Mouse (Mus musculus) thymus, adult 2 months (tissue): ENCODE measurements around the gene Hamp. TPM values are rescaled to one million over a fixed set of nuclear protein-coding genes. Genes with fewer than 3 reads are reported as not detected.

Source experiments
- DNase-seq: peaks from one replicate; pipeline ENCODE4 v3.0.0; 2021
- H3K27ac ChIP-seq: fragments of 200-500 bp; 2 replicates; pipeline ENCODE4 v1.5.1; 2012; ENCODE audit warnings: low read length, control low read depth; ENCODE audit not compliant: control insufficient read depth, insufficient read depth
- H3K27me3 ChIP-seq: fragments of 200-500 bp; 2 replicates; pipeline ENCODE4 v1.6.1; 2012; ENCODE audit warnings: mild to moderate bottlenecking, low read length, moderate library complexity, mixed read lengths; ENCODE audit not compliant: control insufficient read depth, insufficient read depth
- H3K36me3 ChIP-seq: fragments of 200-500 bp; 2 replicates; pipeline ENCODE4 v1.6.1; 2012; ENCODE audit warnings: mild to moderate bottlenecking, low read length, moderate library complexity; ENCODE audit not compliant: control insufficient read depth, insufficient read depth
- H3K4me1 ChIP-seq: fragments of 200-500 bp; replicated peaks from 2 replicates; pipeline ENCODE4 v1.6.1; 2012; ENCODE audit warnings: low read length; ENCODE audit not compliant: control insufficient read depth, insufficient read depth
- H3K4me3 ChIP-seq: fragments of 200-500 bp; 2 replicates; pipeline ENCODE4 v1.5.1; 2012; ENCODE audit warnings: mild to moderate bottlenecking, low read length, control low read depth, moderate library complexity; ENCODE audit not compliant: control insufficient read depth, insufficient read depth
- CTCF ChIP-seq: fragments of 200-500 bp; IDR thresholded peaks from 2 replicates; pipeline ENCODE4 v1.5.1; 2012; ENCODE audit warnings: mild to moderate bottlenecking, control low read depth, low read length, moderate library complexity, borderline replicate concordance; ENCODE audit not compliant: control insufficient read depth, poor library complexity, insufficient read depth; ENCODE audit errors: extremely low read depth
- POLR2A ChIP-seq: fragments of 200-500 bp; IDR thresholded peaks from 2 replicates; pipeline ENCODE4 v1.6.1; 2012; ENCODE audit warnings: mild to moderate bottlenecking, low read length, control low read depth, moderate library complexity; ENCODE audit not compliant: control insufficient read depth, poor library complexity, insufficient read depth; ENCODE audit errors: extremely low read depth
- WGBS: fragments of 180-500 bp; shearing (Covaris S2); methylation state at CpG from one replicate; pipeline ENCODE4 v1.1.7; 2018; 5-methylcytosine and 5-hydroxymethylcytosine counted together
- polyA plus RNA-seq: library from polyadenylated mRNA; depleted of rRNA; stranded (reverse); fragments of >200 nt; gene quantifications from 2 replicates; pipeline ENCODE4 v1.2.3, GENCODE M21; 2012

Gene Hamp
- polyA plus RNA-seq, 1 experiment: 23.6 TPM

DNA sequence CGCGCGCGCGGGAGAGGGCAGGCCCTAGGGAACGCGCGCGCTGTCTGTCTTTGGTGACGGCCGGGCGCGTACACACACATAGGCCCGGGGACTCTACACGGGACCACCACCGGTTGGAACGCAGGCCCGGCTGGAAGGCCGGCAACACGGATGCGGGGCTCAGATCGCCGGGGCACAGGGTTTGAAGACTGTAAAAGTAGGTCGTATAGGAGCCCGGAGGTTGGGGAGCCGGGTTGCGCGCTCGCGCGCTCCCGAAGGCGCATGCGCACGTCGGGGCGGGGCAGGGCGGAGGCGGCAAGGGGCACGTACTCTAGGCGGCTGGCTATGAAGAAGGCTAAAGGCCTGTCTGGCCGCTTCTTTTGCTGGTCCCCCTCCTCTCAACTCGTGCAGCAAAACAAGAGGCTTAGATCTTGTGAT is 13.5 kb upstream of the Hamp start:
- H3K4me1 ChIP-seq: peaks cover 12% of the 10 kb centered on the region
- H3K36me3 ChIP-seq: peaks cover 26% of the 10 kb centered on the region
- under 1% methylated on average over 43 of the region's 43 CpGs for WGBS
- H3K27ac ChIP-seq: peak overlapping the region; percentile 60
- H3K4me3 ChIP-seq: peak overlapping the region; percentile 70
- TF ChIP-seq POLR2A (peak; percentile 45; the same call in 1 of the 2 replicates), CTCF (no peak)
- H3K27me3 ChIP-seq: no peaks in the 10 kb centered on the region
- peak; percentile 92 for DNase-seq

DNA sequence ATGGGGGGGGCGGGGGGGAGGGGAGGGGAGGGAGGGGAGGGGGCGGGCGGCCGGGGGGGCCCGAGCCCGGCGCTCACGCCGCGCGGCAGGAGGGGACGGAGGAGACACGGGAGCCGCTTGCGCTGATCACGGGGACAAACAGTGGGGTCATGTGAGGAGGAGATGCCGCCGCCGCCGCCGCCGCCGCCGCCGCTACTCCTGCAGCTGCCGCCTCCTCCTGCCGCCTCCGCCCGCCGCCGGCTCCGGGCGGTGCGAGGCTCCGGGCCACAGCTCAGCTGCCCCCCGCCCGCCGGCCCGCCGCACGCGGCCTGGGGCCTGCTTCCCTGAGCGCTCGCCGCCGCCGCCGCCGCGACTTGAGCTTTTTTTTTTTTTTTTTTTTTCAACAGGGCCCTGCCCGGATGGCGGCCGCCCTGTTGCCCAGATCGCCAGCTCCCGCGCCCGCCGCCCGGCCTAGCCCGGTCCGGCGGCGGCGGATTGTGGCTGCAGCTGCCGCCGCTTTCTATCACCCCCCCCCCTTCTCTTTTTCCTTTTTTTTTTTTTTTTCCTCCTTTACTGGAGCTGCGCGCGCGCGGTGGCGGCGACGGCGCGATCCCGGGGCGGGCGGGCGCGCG is 13.0 kb upstream of the Hamp start, which contains the start of gene Usf2:
TSS of gene Usf2 (minus strand) at position 48 of the 611 bp plus-strand sequence.
- Histone ChIP-seq H3K27me3 (no peaks in the 10 kb centered on the region), H3K4me1 (peaks cover 12% of the 10 kb centered on the region), H3K4me3 (peak within 1 kb of the TSS; percentile 70), H3K27ac (peak within 1 kb of the TSS; percentile 60), H3K36me3 (peaks cover 31% of the 10 kb centered on the region)
- TF ChIP-seq CTCF (no peak), POLR2A (no peak; the same call in none of the 2 replicates)
- 9% methylated on average over 63 of the region's 82 CpGs for WGBS
- DNase-seq: peak; percentile 64

DNA sequence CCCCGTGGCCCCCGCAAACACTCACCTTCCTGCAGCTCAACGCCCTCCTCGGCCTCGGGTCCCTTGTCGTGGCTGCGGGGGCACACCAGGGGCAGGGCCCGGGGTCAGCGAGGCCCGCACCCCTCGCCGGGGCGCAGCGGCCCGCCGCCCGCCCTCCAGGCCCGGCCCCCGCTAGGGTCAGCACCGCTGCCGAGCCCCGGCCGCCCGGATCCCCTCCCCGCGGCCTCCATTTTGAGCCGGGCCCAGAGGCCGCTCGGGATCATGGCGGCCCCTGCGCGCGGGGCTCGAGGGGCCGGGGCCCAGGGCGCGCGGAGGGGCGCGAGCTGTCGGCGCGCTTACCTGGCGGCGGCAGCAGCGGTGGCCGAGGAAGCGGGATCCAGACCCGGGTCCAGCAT is 12.5 kb upstream of the Hamp start:
- Histone ChIP-seq H3K4me3 (peak overlapping the region; percentile 70), H3K27me3 (no peaks in the 10 kb centered on the region), H3K36me3 (peaks cover 36% of the 10 kb centered on the region), H3K27ac (peak overlapping the region; percentile 37; the same call in 1 of the 2 replicates), H3K4me1 (peaks cover 12% of the 10 kb centered on the region)
- no peak for TF ChIP-seq CTCF
- TF ChIP-seq POLR2A: no peak
- WGBS: 2% methylated on average over 40 of the region's 49 CpGs
- DNase-seq: no peak

DNA sequence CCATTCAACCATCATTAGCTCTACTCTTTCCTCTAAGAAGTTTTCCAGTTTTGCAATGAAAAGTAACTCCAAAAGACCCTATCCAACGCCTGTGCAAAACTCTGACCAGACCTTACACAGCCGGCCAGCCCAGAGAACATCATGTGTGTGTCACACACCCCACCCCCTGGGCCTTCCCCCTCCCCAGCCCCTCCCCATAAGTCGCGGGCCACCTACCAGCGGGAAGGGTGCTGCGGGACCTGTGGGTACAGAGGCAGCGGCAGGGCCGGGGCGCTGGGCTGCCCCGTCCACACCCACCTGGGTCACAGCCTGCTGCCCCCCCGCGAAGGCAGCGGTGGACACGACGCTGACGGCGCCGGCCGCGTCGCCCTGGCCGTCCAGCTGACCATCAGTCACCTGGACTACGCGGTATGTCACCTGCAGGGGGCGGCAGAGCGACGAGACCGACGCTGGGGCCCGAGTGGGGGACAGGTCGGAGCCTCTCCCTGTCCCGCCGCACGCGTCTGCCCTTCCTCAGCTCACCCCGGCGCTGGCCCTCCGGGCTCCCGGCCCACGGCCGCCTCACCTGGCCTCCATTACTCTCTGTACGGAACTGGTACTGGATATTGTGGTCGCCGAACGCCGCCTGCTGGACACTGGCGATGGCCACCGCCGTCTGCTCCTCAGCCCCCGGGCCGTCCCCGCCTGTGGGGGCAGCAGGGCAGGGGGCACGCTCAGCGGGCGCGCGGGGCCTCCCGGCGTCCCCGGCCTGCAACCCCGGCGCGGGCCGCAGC is 11.9 kb upstream of the Hamp start:
- Histone ChIP-seq H3K27ac (peak overlapping the region; percentile 37; the same call in 1 of the 2 replicates), H3K4me3 (peak overlapping the region; percentile 70), H3K4me1 (peaks cover 12% of the 10 kb centered on the region), H3K27me3 (no peaks in the 10 kb centered on the region), H3K36me3 (peaks cover 41% of the 10 kb centered on the region)
- peak; percentile 76 for DNase-seq
- 1% methylated on average over 63 of the region's 64 CpGs for WGBS
- peak; percentile 43; the same call in 1 of the 2 replicates for TF ChIP-seq POLR2A
- TF ChIP-seq CTCF: peak; percentile 99

DNA sequence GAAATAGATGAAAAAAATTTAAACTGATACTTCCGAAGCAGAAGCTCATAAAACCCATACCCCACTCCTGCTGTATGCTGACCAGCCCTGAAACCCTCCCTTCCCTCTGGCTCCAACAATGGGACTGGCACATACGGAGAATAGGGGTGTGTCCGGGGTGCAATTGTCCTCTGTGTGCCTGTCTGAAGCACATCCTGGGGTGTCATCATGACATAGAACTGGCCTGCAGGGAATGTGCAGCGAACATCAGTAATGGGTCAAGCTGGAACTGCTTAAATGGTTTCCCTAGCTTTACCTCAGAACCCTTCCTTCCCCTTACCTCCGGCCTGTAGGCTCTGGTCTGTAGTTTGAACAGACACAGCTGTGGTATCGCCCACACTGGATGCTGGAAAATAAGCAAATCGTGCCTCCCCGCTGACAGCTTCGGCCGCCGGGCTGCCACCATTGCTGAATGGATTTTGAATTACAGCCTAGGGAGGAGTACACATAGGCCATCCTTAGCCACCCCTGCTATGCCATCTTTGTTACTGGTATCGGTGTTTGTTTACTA is 11.2 kb upstream of the Hamp start:
- no peak for DNase-seq
- WGBS: 94% methylated on average over 12 of the region's 12 CpGs
- TF ChIP-seq CTCF (no peak), POLR2A (no peak)
- Histone ChIP-seq H3K27ac (no peak overlapping the region), H3K36me3 (peaks cover 48% of the 10 kb centered on the region), H3K4me1 (peaks cover 12% of the 10 kb centered on the region), H3K27me3 (no peaks in the 10 kb centered on the region), H3K4me3 (no peak overlapping the region)

DNA sequence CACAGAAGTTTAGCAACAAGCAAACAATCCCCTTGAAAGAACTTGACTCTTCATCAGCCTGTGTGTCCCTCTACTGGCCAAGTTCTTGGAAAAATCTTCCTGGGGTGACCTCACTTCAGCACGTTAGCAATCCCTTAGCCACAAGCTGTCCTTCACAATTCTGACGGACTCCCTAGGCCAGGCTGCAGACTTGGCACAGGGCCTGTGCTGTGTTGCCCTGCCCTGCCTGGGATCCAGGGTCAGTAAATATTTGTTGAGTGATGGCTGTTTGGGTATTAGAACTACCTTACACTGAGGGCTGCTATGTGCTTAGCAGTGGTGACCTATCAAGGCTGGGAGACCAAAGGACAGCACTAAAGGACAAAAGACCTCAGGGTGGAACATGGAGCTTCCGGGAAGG is 10.2 kb upstream of the Hamp start:
- no peak for DNase-seq
- H3K4me1 ChIP-seq: peaks cover 12% of the 10 kb centered on the region
- 91% methylated on average over 3 of the region's 3 CpGs for WGBS
- H3K27ac ChIP-seq: no peak overlapping the region
- TF ChIP-seq POLR2A (no peak), CTCF (no peak)
- H3K4me3 ChIP-seq: no peak overlapping the region
- peaks cover 58% of the 10 kb centered on the region for H3K36me3 ChIP-seq
- H3K27me3 ChIP-seq: no peaks in the 10 kb centered on the region
